Mouse (Mus musculus) lung, adult 18-20 months (tissue): ENCODE measurements around the gene B4galnt2.
"Not testable (repeated sequence)": the region's sequence is repeated elsewhere in the genome, so short reads cannot be mapped to it uniquely, and the experiment has no call there.

ENCODE experiments used
- DNase-seq, 2 experiments: peaks; one replicate each; pipeline ENCODE4 v3.0.0; 2022; ENCODE audit warnings: mixed read lengths in 2 of 2

B4galnt2 gene

GRCm38 (mm10) chr11:95890462-95891051, 24.1 kb downstream of the B4galnt2 start:
- no peak for DNase-seq

GRCm38 (mm10) chr11:95879861-95880260, 34.8 kb downstream of the B4galnt2 start:
- DNase-seq, result not testable (repeated sequence)

- peak; percentile 27 to 36 for DNase-seq
Observed at GRCm38 (mm10) chr11:95876296-95876695, 38.4 kb downstream of the B4galnt2 start.

GRCm38 (mm10) chr11:95875804-95876203, 38.9 kb downstream of the B4galnt2 start:
- no peak for DNase-seq

GRCm38 (mm10) chr11:95869918-95870470, 44.7 kb downstream of the B4galnt2 start:
- DNase-seq, result peak in 1 of 2 experiments; percentile 14

GRCm38 (mm10) chr11:95869442-95869841, 45.2 kb downstream of the B4galnt2 start:
- no peak for DNase-seq

GRCm38 (mm10) chr11:95861397-95861796, 53.3 kb downstream of the B4galnt2 start:
- no peak for DNase-seq

- DNase-seq, result no peak
Observed at GRCm38 (mm10) chr11:95860071-95860490, 54.6 kb downstream of the B4galnt2 start.

GRCm38 (mm10) chr11:95859468-95859855, 55.2 kb downstream of the B4galnt2 start:
- DNase-seq, result peak; percentile 70 to 75

GRCm38 (mm10) chr11:95858528-95859467, 55.9 kb downstream of the B4galnt2 start:
- peak; percentile 97 to 98 for DNase-seq

- DNase-seq, result no peak
Observed at GRCm38 (mm10) chr11:95857716-95858527, 56.8 kb downstream of the B4galnt2 start.

- DNase-seq, result no peak
Observed at GRCm38 (mm10) chr11:95857306-95857705, 57.4 kb downstream of the B4galnt2 start.

- DNase-seq, result peak; percentile 75 to 78
Observed at GRCm38 (mm10) chr11:95853684-95854083, 61.0 kb downstream of the B4galnt2 start.

- DNase-seq, result no peak
Observed at GRCm38 (mm10) chr11:95850898-95851297, 63.8 kb downstream of the B4galnt2 start.

- no peak for DNase-seq
Observed at GRCm38 (mm10) chr11:95844935-95845334, 69.8 kb downstream of the B4galnt2 start.

GRCm38 (mm10) chr11:95843421-95843950, 71.2 kb downstream of the B4galnt2 start:
- DNase-seq, result peak in 1 of 2 experiments; percentile 52

- DNase-seq, result no peak
Observed at GRCm38 (mm10) chr11:95842953-95843352, 71.7 kb downstream of the B4galnt2 start.

GRCm38 (mm10) chr11:95842074-95842681, 72.5 kb downstream of the B4galnt2 start, which contains the start of gene Abi3:
TSS of gene Abi3 (minus strand) at chr11:95842476.
- peak; percentile 80 to 84 for DNase-seq

- no peak for DNase-seq
Observed at GRCm38 (mm10) chr11:95841498-95841830, 73.2 kb downstream of the B4galnt2 start.

GRCm38 (mm10) chr11:95840694-95841497, 73.8 kb downstream of the B4galnt2 start:
- no peak for DNase-seq
